Mouse (Mus musculus) kidney, adult 2 months (tissue): ENCODE measurements around the gene Pkig.

Experiments
- CTCF ChIP-seq: fragments of 200-500 bp; conservative IDR thresholded peaks from 2 replicates; pipeline ENCODE4 v1.5.1; 2011; ENCODE audit warnings: low read depth, mild to moderate bottlenecking, control low read depth, low read length, moderate library complexity, mixed read lengths; ENCODE audit not compliant: insufficient read depth, insufficient read length
- POLR2A ChIP-seq: fragments of 200-500 bp; IDR thresholded peaks from one replicate; pipeline ENCODE4 v1.6.1; 2011; ENCODE audit warnings: low read depth, low read length, control low read depth

DNA sequence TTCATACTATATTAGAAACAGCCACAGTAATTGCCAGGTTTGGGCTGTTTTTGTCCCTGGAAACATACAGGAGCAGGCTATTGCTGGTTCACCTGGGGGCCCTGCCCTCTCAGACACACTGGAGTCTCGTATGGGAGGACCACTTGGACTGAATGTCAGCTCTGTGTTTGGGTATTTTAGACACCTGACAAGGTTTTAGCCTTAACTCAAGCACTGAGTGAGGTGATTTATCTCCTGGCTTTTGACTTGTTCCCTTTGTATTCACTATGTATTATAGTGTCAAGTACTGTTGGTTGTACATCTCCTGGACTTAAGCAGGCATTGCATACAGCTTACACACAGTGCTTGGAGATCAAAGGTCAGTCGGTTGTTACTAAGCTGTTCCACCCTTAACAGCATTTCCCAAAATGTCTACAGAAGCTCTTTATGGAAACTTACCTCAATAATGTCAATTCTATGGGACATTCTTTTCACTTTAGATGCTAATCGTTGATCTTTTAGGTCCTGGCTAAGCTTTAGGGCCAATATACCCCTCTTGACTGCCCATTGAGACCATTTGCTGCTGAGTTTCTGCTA is 41.4 kb upstream of the Pkig start:
- TF ChIP-seq CTCF (no peak), POLR2A (no peak)
